Mouse (Mus musculus) liver, postnatal 0 days (tissue): Measurements from ENCODE around the gene Tm6sf1. TPM values are rescaled to one million over a fixed set of nuclear protein-coding genes. Genes with fewer than 3 reads are reported as not detected.

ENCODE experiments used
- ATAC-seq: fragments of 200-750 bp; cut with Nextera tagmentation; 2 replicates; pipeline ENCODE4 v1.8.0; 2017; ENCODE audit warnings: mild to moderate bottlenecking, moderate library complexity
- DNase-seq: peaks from one replicate; pipeline ENCODE4 v3.0.0-alpha.2; 2016
- H3K27ac ChIP-seq: fragments of 300-500 bp; sonication (generic); 2 replicates; pipeline ENCODE4 v1.5.1; 2014; ENCODE audit warnings: antibody characterized with exemption, moderate library complexity, mild to moderate bottlenecking, low read depth
- H3K27me3 ChIP-seq: fragments of 300-500 bp; sonication (generic); 2 replicates; pipeline ENCODE4 v1.6.1; 2014; ENCODE audit warnings: low read length, control low read depth, mixed read lengths; ENCODE audit not compliant: insufficient read depth
- H3K36me3 ChIP-seq: fragments of 300-500 bp; sonication (generic); replicated peaks from 2 replicates; pipeline ENCODE4 v1.6.1; 2014; ENCODE audit warnings: mild to moderate bottlenecking, control low read depth, low read length, moderate library complexity, mixed read lengths; ENCODE audit not compliant: insufficient read depth
- H3K4me1 ChIP-seq: fragments of 300-500 bp; sonication (generic); 2 replicates; pipeline ENCODE4 v1.6.1; 2014; ENCODE audit warnings: antibody characterized with exemption, mild to moderate bottlenecking, control low read depth; ENCODE audit not compliant: insufficient read depth
- H3K4me2 ChIP-seq: fragments of 300-500 bp; sonication (generic); 2 replicates; pipeline ENCODE4 v1.6.1; 2014; ENCODE audit warnings: low read depth, mild to moderate bottlenecking, low read length, moderate library complexity, mixed read lengths
- H3K4me3 ChIP-seq: fragments of 300-500 bp; sonication (generic); 2 replicates; pipeline ENCODE4 v1.5.1; 2014; ENCODE audit warnings: low read depth, low read length
- H3K9ac ChIP-seq: fragments of 300-500 bp; sonication (generic); replicated peaks from 2 replicates; pipeline ENCODE4 v1.6.1; 2014; ENCODE audit warnings: mild to moderate bottlenecking, moderate library complexity
- H3K9me3 ChIP-seq: fragments of 300-500 bp; sonication (generic); 2 replicates; pipeline ENCODE4 v1.6.1; 2016; ENCODE audit warnings: mild to moderate bottlenecking, control low read depth, low read length, mixed read lengths
- CTCF ChIP-seq: sonication (generic); IDR thresholded peaks from 2 replicates; pipeline ENCODE4 v1.5.1; 2016; ENCODE audit warnings: antibody characterized with exemption, low read depth
- EP300 ChIP-seq: IDR thresholded peaks from 2 replicates; pipeline ENCODE4 v1.6.1; 2016; ENCODE audit warnings: antibody characterized with exemption, low read depth, mild to moderate bottlenecking
- WGBS: fragments of 180-500 bp; shearing (Covaris S2); extraction: QIAGEN DNeasy Blood & Tissue Kit; methylation state at CpG from one replicate; pipeline ENCODE4 v1.1.7; 2014; ENCODE audit not compliant: insufficient replicate concordance; 5-methylcytosine and 5-hydroxymethylcytosine counted together
- polyA plus RNA-seq: library from polyadenylated mRNA; unstranded; fragments of >200 nt; fragmentation: Nextera tagmentation; extraction: Ambion mirVana; gene quantifications from 2 replicates; pipeline ENCODE4 v1.2.1, GENCODE M21; 2015

Tm6sf1 gene
- polyA plus RNA-seq, 1 experiment from 2014 or later, result 8.7 TPM

GRCm38 (mm10) chr7:81842141-81842540 lies 16.7 kb upstream of the Tm6sf1 start:
- WGBS, result 83% methylated on average over 7 of the region's 7 CpGs
- H3K4me3 ChIP-seq, result no peak overlapping the region
- ATAC-seq, result no peak

DNA sequence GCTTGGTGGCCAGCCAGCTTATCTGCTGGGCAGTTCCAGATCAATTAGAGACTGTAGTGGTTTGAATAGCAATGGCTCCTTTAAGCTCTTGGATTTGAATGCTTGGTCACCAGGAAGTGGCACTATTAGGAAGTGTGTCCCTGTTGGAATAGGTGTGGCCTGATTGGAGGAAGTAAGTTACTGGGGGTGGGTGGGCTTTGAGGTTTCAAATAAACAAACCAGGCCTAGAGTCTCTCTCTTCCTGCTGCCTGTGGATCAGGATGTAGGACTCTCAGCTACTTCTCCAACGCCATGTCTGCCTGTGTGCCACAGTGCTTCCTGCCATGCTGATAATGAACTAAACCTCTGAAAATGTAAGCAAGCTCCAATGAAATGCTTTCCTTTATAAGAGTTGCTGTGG lies 15.8 kb upstream of the Tm6sf1 start:
- no peak overlapping the region for H3K4me3 ChIP-seq
- no peaks in the 10 kb centered on the region for H3K36me3 ChIP-seq
- 26% methylated on average over 1 of the region's 1 CpGs for WGBS
- no peak for DNase-seq
- no peak for ATAC-seq
- H3K27ac ChIP-seq, result no peak overlapping the region
- TF ChIP-seq CTCF, result no peak
- no peak for TF ChIP-seq EP300
- no peaks in the 10 kb centered on the region for H3K4me1 ChIP-seq
- H3K9me3 ChIP-seq, result no peaks in the 10 kb centered on the region
- no peak overlapping the region for H3K4me2 ChIP-seq
- peaks cover 14% of the 10 kb centered on the region for H3K27me3 ChIP-seq
- H3K9ac ChIP-seq, result no peak overlapping the region

More at GRCm38 (mm10) chr7:81842141-81842540, 16.7 kb upstream of the Tm6sf1 start:
- Histone ChIP-seq H3K4me1 (no peaks in the 10 kb centered on the region), H3K4me2 (no peak overlapping the region), H3K27ac (no peak overlapping the region), H3K27me3 (peaks cover 10% of the 10 kb centered on the region), H3K36me3 (no peaks in the 10 kb centered on the region), H3K9me3 (no peaks in the 10 kb centered on the region), H3K9ac (no peak overlapping the region)
- DNase-seq, result no peak
- TF ChIP-seq EP300, result no peak
- TF ChIP-seq CTCF, result no peak

- ATAC-seq (no peak), DNase-seq (no peak)
- H3K27ac ChIP-seq, result no peak overlapping the region
- H3K9ac ChIP-seq, result no peak overlapping the region
- no peak overlapping the region for H3K4me3 ChIP-seq
- H3K4me1 ChIP-seq, result peaks cover 1% of the 10 kb centered on the region; the same call in 1 of the 2 replicates
- no peaks in the 10 kb centered on the region for H3K9me3 ChIP-seq
- no peaks in the 10 kb centered on the region for H3K36me3 ChIP-seq
- WGBS, result 83% methylated on average over 8 of the region's 8 CpGs
- H3K4me2 ChIP-seq, result no peak overlapping the region
- no peak for TF ChIP-seq CTCF
- TF ChIP-seq EP300, result no peak
- peaks cover 14% of the 10 kb centered on the region for H3K27me3 ChIP-seq
These were observed 14.9 kb upstream of the Tm6sf1 start for GRCm38 (mm10) chr7:81843903-81844302.

GRCm38 (mm10) chr7:81844801-81845200 lies 14.0 kb upstream of the Tm6sf1 start:
- no peak overlapping the region for H3K4me2 ChIP-seq
- no peak overlapping the region for H3K9ac ChIP-seq
- TF ChIP-seq EP300 (no peak), CTCF (no peak)
- ATAC-seq (no peak), DNase-seq (no peak)
- no peak overlapping the region for H3K27ac ChIP-seq
- H3K9me3 ChIP-seq, result no peaks in the 10 kb centered on the region
- H3K4me1 ChIP-seq, result peaks cover 4% of the 10 kb centered on the region; the same call in 1 of the 2 replicates
- 74% methylated on average over 11 of the region's 11 CpGs for WGBS
- peaks cover 14% of the 10 kb centered on the region for H3K27me3 ChIP-seq
- no peaks in the 10 kb centered on the region for H3K36me3 ChIP-seq
- H3K4me3 ChIP-seq, result no peak overlapping the region

GRCm38 (mm10) chr7:81845313-81845712 lies 13.5 kb upstream of the Tm6sf1 start:
- no peak overlapping the region for H3K9ac ChIP-seq
- H3K4me3 ChIP-seq, result no peak overlapping the region
- H3K9me3 ChIP-seq, result no peaks in the 10 kb centered on the region
- WGBS, result 63% methylated on average over 3 of the region's 3 CpGs
- no peak for ATAC-seq
- peaks cover 8% of the 10 kb centered on the region; the same call in 1 of the 2 replicates for H3K4me1 ChIP-seq
- H3K27ac ChIP-seq, result no peak overlapping the region
- H3K27me3 ChIP-seq, result peaks cover 14% of the 10 kb centered on the region
- H3K4me2 ChIP-seq, result no peak overlapping the region
- TF ChIP-seq EP300 (no peak), CTCF (no peak)
- no peak for DNase-seq
- no peaks in the 10 kb centered on the region for H3K36me3 ChIP-seq

DNA sequence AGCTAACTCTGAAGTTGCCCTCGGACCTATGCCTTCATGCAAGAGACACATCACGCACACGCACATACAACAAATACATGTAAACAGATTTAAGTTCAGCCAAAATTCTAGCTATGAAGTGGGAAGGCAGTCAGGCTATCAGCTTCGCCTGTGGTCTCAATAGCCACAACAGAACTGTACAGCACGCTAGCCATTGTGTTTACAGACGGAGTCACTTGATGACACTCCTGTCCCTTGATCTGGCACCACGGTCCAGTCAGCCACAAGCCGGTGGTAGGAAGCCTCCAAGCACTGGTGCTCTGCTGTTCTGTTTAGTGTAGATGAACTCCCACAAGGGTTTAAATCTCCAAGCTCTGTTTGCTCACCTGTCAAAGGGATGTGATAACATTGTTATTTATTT lies 12.8 kb upstream of the Tm6sf1 start:
- H3K27ac ChIP-seq, result no peak overlapping the region
- TF ChIP-seq EP300, result no peak
- TF ChIP-seq CTCF, result no peak
- H3K27me3 ChIP-seq, result peaks cover 14% of the 10 kb centered on the region
- WGBS, result 62% methylated on average over 8 of the region's 8 CpGs
- no peak overlapping the region for H3K4me3 ChIP-seq
- H3K4me1 ChIP-seq, result peaks cover 8% of the 10 kb centered on the region; the same call in 1 of the 2 replicates
- ATAC-seq (no peak), DNase-seq (no peak)
- H3K4me2 ChIP-seq, result no peak overlapping the region
- H3K36me3 ChIP-seq, result no peaks in the 10 kb centered on the region
- no peaks in the 10 kb centered on the region for H3K9me3 ChIP-seq
- no peak overlapping the region for H3K9ac ChIP-seq

- 58% methylated on average over 8 of the region's 8 CpGs for WGBS
These were observed 11.8 kb upstream of the Tm6sf1 start for GRCm38 (mm10) chr7:81847010-81847409.

More at GRCm38 (mm10) chr7:81847010-81847409, 11.8 kb upstream of the Tm6sf1 start:
- ATAC-seq (no peak), DNase-seq (no peak)
- no peak for TF ChIP-seq CTCF
- TF ChIP-seq EP300, result no peak
- Histone ChIP-seq H3K9me3 (no peaks in the 10 kb centered on the region), H3K27ac (no peak overlapping the region), H3K4me3 (no peak overlapping the region), H3K4me1 (peaks cover 12% of the 10 kb centered on the region; the same call in 1 of the 2 replicates), H3K4me2 (no peak overlapping the region), H3K27me3 (peaks cover 19% of the 10 kb centered on the region), H3K9ac (no peak overlapping the region), H3K36me3 (no peaks in the 10 kb centered on the region)
